Mouse (Mus musculus) midbrain, embryonic 14.5 days (tissue): Measurements from ENCODE around the gene Strn. TPM values are rescaled to one million over a fixed set of nuclear protein-coding genes. Genes with fewer than 3 reads are reported as not detected.
A peak's percentile ranks its signal among the peaks of the same experiment; 100 is the strongest.

Source experiments
- ATAC-seq: fragments of 200-750 bp; cut with Nextera tagmentation; 2 replicates; pipeline ENCODE4 v1.8.0; 2017; ENCODE audit warnings: moderate number of reproducible peaks, moderate library complexity; ENCODE audit not compliant: low FRiP score, low TSS enrichment
- DNase-seq: peaks from one replicate; pipeline ENCODE4 v3.0.0-alpha.2; 2015
- H3K27ac ChIP-seq: fragments of 300-500 bp; sonication (generic); replicated peaks from 2 replicates; pipeline ENCODE4 v1.5.1; 2014; ENCODE audit warnings: mild to moderate bottlenecking, low read depth, low read length, moderate library complexity
- H3K27me3 ChIP-seq: fragments of 300-500 bp; sonication (generic); 2 replicates; pipeline ENCODE4 v1.6.1; 2014; ENCODE audit warnings: low read length, control low read depth, mixed read lengths; ENCODE audit not compliant: control insufficient read depth, insufficient read depth
- H3K36me3 ChIP-seq: fragments of 300-500 bp; sonication (generic); 2 replicates; pipeline ENCODE4 v1.6.1; 2014; ENCODE audit warnings: low read length, control low read depth; ENCODE audit not compliant: control insufficient read depth, insufficient read depth
- H3K4me1 ChIP-seq: fragments of 300-500 bp; sonication (generic); 2 replicates; pipeline ENCODE4 v1.6.1; 2014; ENCODE audit warnings: mild to moderate bottlenecking, antibody characterized with exemption, low read length, control low read depth; ENCODE audit not compliant: control insufficient read depth, insufficient read depth
- H3K4me2 ChIP-seq: fragments of 300-500 bp; sonication (generic); 2 replicates; pipeline ENCODE4 v1.6.1; 2014; ENCODE audit warnings: mild to moderate bottlenecking, low read length, moderate library complexity
- H3K4me3 ChIP-seq: fragments of 300-500 bp; sonication (generic); replicated peaks from 2 replicates; pipeline ENCODE4 v1.5.1; 2014; ENCODE audit warnings: low read depth, low read length
- H3K9ac ChIP-seq: fragments of 300-500 bp; sonication (generic); replicated peaks from 2 replicates; pipeline ENCODE4 v1.6.1; 2014; ENCODE audit warnings: mild to moderate bottlenecking, low read length, moderate library complexity
- H3K9me3 ChIP-seq: fragments of 300-500 bp; sonication (generic); 2 replicates; pipeline ENCODE4 v1.6.1; 2016; ENCODE audit warnings: low read length, control low read depth, mixed read lengths; ENCODE audit not compliant: control insufficient read depth
- WGBS: fragments of 180-500 bp; shearing (Covaris S2); extraction: QIAGEN DNeasy Blood & Tissue Kit; methylation state at CpG from one replicate; pipeline ENCODE4 v1.1.7; 2014; 5-methylcytosine and 5-hydroxymethylcytosine counted together
- polyA plus RNA-seq: library from polyadenylated mRNA; unstranded; fragments of >200 nt; fragmentation: Nextera tagmentation; extraction: Ambion mirVana; gene quantifications from 2 replicates; pipeline ENCODE4 v1.2.1, GENCODE M21; 2014

The Strn gene
- polyA plus RNA-seq, 1 experiment from 2014 or later = 8.2 TPM

DNA sequence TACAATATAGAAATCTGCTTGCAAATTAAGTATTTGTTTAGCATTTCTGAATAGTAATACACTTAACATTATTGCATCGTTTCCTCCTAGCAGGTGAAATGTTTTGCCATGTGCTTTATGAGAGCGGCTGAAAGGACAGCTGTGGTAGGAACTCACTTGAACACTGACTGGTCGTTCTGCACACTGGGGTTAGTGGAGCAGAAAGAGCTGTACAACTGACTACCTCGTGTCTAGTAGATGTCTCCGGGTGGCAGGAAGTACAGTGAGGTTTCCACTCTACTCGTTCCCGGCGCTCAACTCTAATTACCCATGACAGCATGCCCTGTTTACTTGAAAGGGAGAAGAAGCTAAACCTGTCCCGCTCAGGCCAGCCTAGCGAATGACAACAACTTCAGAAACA, 82.2 kb downstream of the Strn start:
- Histone ChIP-seq H3K4me3 (no peak overlapping the region), H3K27me3 (no peaks in the 10 kb centered on the region), H3K27ac (no peak overlapping the region), H3K4me2 (no peak overlapping the region), H3K9ac (no peak overlapping the region), H3K36me3 (peaks cover 42% of the 10 kb centered on the region), H3K9me3 (no peaks in the 10 kb centered on the region; the same call in 1 of the 2 replicates), H3K4me1 (no peaks in the 10 kb centered on the region)
- WGBS = 82% methylated on average over 10 of the region's 10 CpGs
- ATAC-seq (no peak), DNase-seq (no peak)

GRCm38 (mm10) chr17:78643853-78644475, 93.0 kb downstream of the Strn start:
- DNase-seq (peak; percentile 8), ATAC-seq (no peak)
- Histone ChIP-seq H3K4me1 (no peaks in the 10 kb centered on the region), H3K4me3 (no peak overlapping the region), H3K4me2 (no peak overlapping the region), H3K27ac (no peak overlapping the region), H3K9ac (no peak overlapping the region), H3K36me3 (peaks cover under 1% of the 10 kb centered on the region; the same call in 1 of the 2 replicates), H3K27me3 (no peaks in the 10 kb centered on the region), H3K9me3 (no peaks in the 10 kb centered on the region)
- whole genome bisulfite sequencing = 75% methylated on average over 17 of the region's 17 CpGs

- no peaks in the 10 kb centered on the region for H3K36me3 ChIP-seq
- H3K27me3 ChIP-seq = no peaks in the 10 kb centered on the region
- no peak for DNase-seq
- no peak for ATAC-seq
- H3K4me2 ChIP-seq = no peak overlapping the region
- 94% methylated on average over 4 of the region's 4 CpGs for WGBS
- no peak overlapping the region for H3K9ac ChIP-seq
- H3K4me1 ChIP-seq = no peaks in the 10 kb centered on the region
- H3K4me3 ChIP-seq = no peak overlapping the region
- no peaks in the 10 kb centered on the region for H3K9me3 ChIP-seq
- no peak overlapping the region for H3K27ac ChIP-seq
These were observed 94.7 kb downstream of the Strn start for GRCm38 (mm10) chr17:78642259-78642658.

DNA sequence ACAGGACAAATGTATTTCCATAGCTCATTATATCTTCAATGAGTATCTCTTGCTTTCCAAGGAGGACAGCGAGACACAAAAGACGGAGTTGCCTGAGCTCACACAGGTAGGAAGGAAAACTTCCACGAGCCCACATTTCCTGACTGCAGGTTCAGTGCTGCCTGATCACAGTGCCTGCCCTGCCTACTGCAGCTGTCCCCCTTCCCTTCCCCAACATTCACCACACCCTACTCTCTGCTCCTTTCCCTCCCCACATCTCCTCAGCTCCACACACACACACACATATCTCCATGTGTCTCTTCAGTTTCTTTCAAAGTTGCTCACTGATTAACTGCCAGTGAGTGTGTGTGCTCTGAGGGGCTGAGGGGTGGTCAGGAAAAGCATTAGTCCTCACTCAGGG, 96.6 kb downstream of the Strn start:
- Histone ChIP-seq H3K4me2 (no peak overlapping the region), H3K36me3 (no peaks in the 10 kb centered on the region), H3K4me3 (no peak overlapping the region), H3K4me1 (no peaks in the 10 kb centered on the region), H3K9ac (no peak overlapping the region), H3K27me3 (no peaks in the 10 kb centered on the region), H3K9me3 (no peaks in the 10 kb centered on the region), H3K27ac (no peak overlapping the region)
- ATAC-seq (no peak), DNase-seq (no peak)
- 91% methylated on average over 3 of the region's 3 CpGs for WGBS

GRCm38 (mm10) chr17:78639099-78639498, 97.9 kb downstream of the Strn start:
- no peaks in the 10 kb centered on the region for H3K36me3 ChIP-seq
- DNase-seq (no peak), ATAC-seq (no peak)
- H3K4me2 ChIP-seq = no peak overlapping the region
- no peak overlapping the region for H3K27ac ChIP-seq
- no peak overlapping the region for H3K9ac ChIP-seq
- no peaks in the 10 kb centered on the region for H3K4me1 ChIP-seq
- no peak overlapping the region for H3K4me3 ChIP-seq
- no peaks in the 10 kb centered on the region for H3K27me3 ChIP-seq
- WGBS = 84% methylated on average over 6 of the region's 6 CpGs
- H3K9me3 ChIP-seq = no peaks in the 10 kb centered on the region

- Histone ChIP-seq H3K36me3 (no peaks in the 10 kb centered on the region), H3K4me2 (no peak overlapping the region), H3K9ac (no peak overlapping the region), H3K27me3 (no peaks in the 10 kb centered on the region), H3K9me3 (no peaks in the 10 kb centered on the region), H3K27ac (no peak overlapping the region), H3K4me1 (no peaks in the 10 kb centered on the region), H3K4me3 (no peak overlapping the region)
- DNase-seq (no peak), ATAC-seq (no peak)
- 92% methylated on average over 7 of the region's 7 CpGs for WGBS
These were observed 99.9 kb downstream of the Strn start for GRCm38 (mm10) chr17:78637140-78637539.

DNA sequence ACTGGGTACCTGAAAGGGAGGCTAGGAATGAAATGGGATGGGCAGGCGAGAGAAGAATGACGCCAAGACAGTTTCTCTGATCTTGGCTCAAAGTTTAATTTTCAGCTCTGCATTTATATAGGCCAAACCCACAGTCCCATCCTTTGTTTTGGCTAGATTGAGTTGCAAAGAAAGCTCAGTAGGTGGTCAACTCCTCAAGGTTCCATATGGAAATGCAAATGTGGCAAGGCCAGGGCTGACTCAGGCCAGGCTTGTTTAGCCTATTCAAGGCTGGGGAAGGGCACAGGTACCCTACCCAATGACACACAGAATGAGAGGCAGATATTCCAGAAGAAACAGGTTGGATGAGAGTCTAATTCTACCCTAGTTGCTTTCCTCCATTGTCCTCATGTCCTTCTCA, 101.4 kb downstream of the Strn start:
- ATAC-seq (no peak), DNase-seq (no peak)
- H3K27me3 ChIP-seq = no peaks in the 10 kb centered on the region
- H3K9me3 ChIP-seq = no peaks in the 10 kb centered on the region
- H3K4me2 ChIP-seq = no peak overlapping the region
- WGBS = 54% methylated on average over 2 of the region's 2 CpGs
- H3K9ac ChIP-seq = no peak overlapping the region
- H3K36me3 ChIP-seq = no peaks in the 10 kb centered on the region
- no peak overlapping the region for H3K27ac ChIP-seq
- no peaks in the 10 kb centered on the region for H3K4me1 ChIP-seq
- H3K4me3 ChIP-seq = no peak overlapping the region

- no peaks in the 10 kb centered on the region for H3K27me3 ChIP-seq
- H3K4me1 ChIP-seq = no peaks in the 10 kb centered on the region
- H3K36me3 ChIP-seq = peaks cover 6% of the 10 kb centered on the region; the same call in 1 of the 2 replicates
- H3K9me3 ChIP-seq = no peaks in the 10 kb centered on the region
- 97% methylated on average over 19 of the region's 19 CpGs for WGBS
- no peak overlapping the region for H3K27ac ChIP-seq
- no peak; the same call in 1 of the 2 replicates for ATAC-seq
- H3K9ac ChIP-seq = no peak overlapping the region
- no peak overlapping the region for H3K4me3 ChIP-seq
- no peak for DNase-seq
- no peak overlapping the region for H3K4me2 ChIP-seq
These were observed 112.1 kb downstream of the Strn start for GRCm38 (mm10) chr17:78624941-78625340.

DNA sequence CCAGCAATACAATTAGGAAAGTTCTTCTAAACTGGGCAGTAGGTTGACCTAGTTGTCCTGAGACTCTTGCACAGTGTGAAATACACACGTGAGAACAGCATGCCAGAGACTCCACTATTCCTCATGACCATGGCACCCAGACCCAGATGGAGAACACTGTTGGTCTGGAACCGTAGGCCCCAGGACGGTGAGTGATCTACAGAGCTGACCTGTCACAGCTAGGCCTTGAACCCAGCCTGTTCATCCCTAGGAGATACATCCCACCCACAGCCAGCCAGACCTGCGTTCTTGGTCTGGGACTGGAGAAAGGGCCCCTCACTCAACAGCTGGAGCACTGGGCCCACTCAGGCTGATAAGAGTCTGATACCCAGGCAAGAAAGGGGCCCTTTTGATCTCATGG, 115.1 kb downstream of the Strn start:
- no peak for ATAC-seq
- WGBS = 92% methylated on average over 4 of the region's 4 CpGs

More for the DNA sequence above, 115.1 kb downstream of the Strn start:
- H3K9me3 ChIP-seq = no peaks in the 10 kb centered on the region
- no peak overlapping the region for H3K9ac ChIP-seq
- no peak for DNase-seq
- no peak overlapping the region for H3K27ac ChIP-seq
- H3K4me1 ChIP-seq = no peaks in the 10 kb centered on the region
- H3K27me3 ChIP-seq = no peaks in the 10 kb centered on the region
- H3K4me2 ChIP-seq = no peak overlapping the region
- no peak overlapping the region for H3K4me3 ChIP-seq
- H3K36me3 ChIP-seq = peaks cover 6% of the 10 kb centered on the region; the same call in 1 of the 2 replicates
